Mouse (Mus musculus) liver, embryonic 13.5 days (tissue): Measurements from ENCODE around the gene Slc22a4. TPM values are rescaled to one million over a fixed set of nuclear protein-coding genes. Genes with fewer than 3 reads are reported as not detected.
"Not testable (repeated sequence)": the region's sequence is repeated elsewhere in the genome, so short reads cannot be mapped to it uniquely, and the experiment has no call there.

Experiments used
- ATAC-seq: fragments of 200-750 bp; cut with Nextera tagmentation; 2 replicates; pipeline ENCODE4 v1.8.0; 2017; ENCODE audit warnings: low read depth, mild to moderate bottlenecking, moderate number of reproducible peaks, moderate library complexity
- DNase-seq: peaks from one replicate; pipeline ENCODE4 v3.0.0; 2022
- H3K27ac ChIP-seq: fragments of 300-500 bp; sonication (generic); 2 replicates; pipeline ENCODE4 v1.5.1; 2015; ENCODE audit warnings: moderate library complexity, mild to moderate bottlenecking, inconsistent platforms
- H3K27me3 ChIP-seq: fragments of 300-500 bp; sonication (generic); 2 replicates; pipeline ENCODE4 v1.6.1; 2015; ENCODE audit warnings: mild to moderate bottlenecking, inconsistent platforms
- H3K36me3 ChIP-seq: fragments of 300-500 bp; sonication (generic); 2 replicates; pipeline ENCODE4 v1.6.1; 2015; ENCODE audit warnings: mild to moderate bottlenecking, inconsistent platforms
- H3K4me1 ChIP-seq: fragments of 300-500 bp; sonication (generic); replicated peaks from 2 replicates; pipeline ENCODE4 v1.6.1; 2015; ENCODE audit warnings: inconsistent platforms
- H3K4me2 ChIP-seq: fragments of 300-500 bp; sonication (generic); 2 replicates; pipeline ENCODE4 v1.6.1; 2015; ENCODE audit warnings: inconsistent platforms, mild to moderate bottlenecking, moderate library complexity
- H3K4me3 ChIP-seq: fragments of 300-500 bp; sonication (generic); replicated peaks from 2 replicates; pipeline ENCODE4 v1.5.1; 2015; ENCODE audit warnings: mild to moderate bottlenecking, inconsistent platforms
- H3K9ac ChIP-seq: fragments of 300-500 bp; sonication (generic); 2 replicates; pipeline ENCODE4 v1.6.1; 2015; ENCODE audit warnings: mild to moderate bottlenecking, inconsistent platforms
- H3K9me3 ChIP-seq: fragments of 300-500 bp; sonication (generic); replicated peaks from 2 replicates; pipeline ENCODE4 v1.6.1; 2016; ENCODE audit warnings: inconsistent platforms
- WGBS: fragments of 180-500 bp; shearing (Covaris S2); methylation state at CpG from one replicate; pipeline ENCODE4 v1.1.7; 2015; ENCODE audit not compliant: insufficient replicate concordance; 5-methylcytosine and 5-hydroxymethylcytosine counted together
- polyA plus RNA-seq: library from polyadenylated mRNA; unstranded; fragments of >200 nt; fragmentation: Nextera tagmentation; extraction: Ambion mirVana; gene quantifications from 2 replicates; pipeline ENCODE4 v1.2.1, GENCODE M21; 2015

The Slc22a4 gene
- polyA plus RNA-seq, 1 experiment from 2014 or later: 33.7 TPM

DNA sequence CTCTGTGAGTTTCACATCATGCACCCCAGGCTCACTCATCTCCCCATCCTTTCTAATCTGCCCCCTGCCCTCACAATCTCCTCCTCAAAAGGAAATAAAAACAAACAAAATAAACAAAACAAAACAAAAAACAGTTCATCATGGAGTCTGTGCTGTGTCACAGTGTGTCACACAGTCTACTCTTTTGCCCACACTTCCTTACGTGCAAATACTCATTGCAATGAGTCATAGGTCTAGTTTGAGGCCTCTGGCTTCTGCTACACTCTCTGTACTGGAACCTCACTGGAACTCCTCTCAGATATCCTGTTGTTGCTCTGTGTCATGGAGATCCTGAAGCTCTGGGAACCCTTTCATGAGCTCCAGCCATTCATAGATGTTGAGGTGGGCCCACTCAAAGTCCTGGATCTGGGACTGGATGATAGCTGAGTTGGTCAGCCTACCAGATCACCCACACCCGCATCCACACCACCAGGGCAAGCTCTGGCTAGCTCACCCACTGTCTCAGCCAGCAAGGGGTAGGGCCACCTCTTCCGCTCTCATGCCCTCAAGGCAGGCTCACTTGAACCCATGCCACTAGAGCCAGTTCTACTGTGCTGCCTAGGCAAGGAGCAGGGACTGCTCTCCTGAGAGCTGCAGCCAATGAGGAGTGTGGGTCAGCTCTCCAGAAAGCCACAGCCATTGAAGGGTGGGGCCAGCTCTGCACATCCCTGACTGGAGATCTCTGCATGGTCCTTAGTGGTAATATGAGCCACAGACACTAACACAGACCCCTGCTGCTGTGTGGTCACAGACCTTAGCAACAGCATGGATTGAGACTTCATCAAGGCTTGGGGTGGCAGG is 8.8 kb downstream of the Slc22a4 start:
- peaks cover 59% of the 10 kb centered on the region for H3K4me1 ChIP-seq
- ATAC-seq (peak; percentile 40; the same call in 1 of the 2 replicates), DNase-seq (no peak)
- H3K36me3 ChIP-seq: peaks cover 76% of the 10 kb centered on the region
- H3K9ac ChIP-seq: no peak overlapping the region
- H3K27me3 ChIP-seq: no peaks in the 10 kb centered on the region
- H3K9me3 ChIP-seq: no peaks in the 10 kb centered on the region
- WGBS: 86% methylated on average over 3 of the region's 3 CpGs
- H3K4me3 ChIP-seq: no peak overlapping the region
- 0 out of 2 replicates have a peak overlapping the region, but pooled peaks have one; percentile 6 for H3K4me2 ChIP-seq
- peak overlapping the region; percentile 29 for H3K27ac ChIP-seq

DNA sequence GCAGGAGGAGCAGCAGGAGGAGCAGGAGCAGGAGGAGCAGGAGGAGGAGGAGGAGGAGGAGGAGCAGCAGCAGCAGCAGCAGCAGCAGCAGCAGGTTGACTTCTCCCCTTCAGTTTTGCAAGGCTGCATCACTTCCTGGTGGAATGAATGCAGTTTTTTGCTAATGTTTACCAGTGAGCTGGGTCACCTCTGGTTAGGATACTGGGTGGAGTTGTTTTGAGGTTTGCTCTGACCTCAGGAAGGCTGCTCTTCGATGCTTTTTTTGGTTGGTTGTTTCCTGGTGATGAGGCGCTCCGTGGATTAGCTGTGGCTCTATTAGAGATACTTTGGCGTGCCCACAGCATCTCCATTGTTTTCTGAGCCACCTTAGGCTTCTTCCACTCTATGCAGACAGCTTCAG is 10.3 kb downstream of the Slc22a4 start:
- no peaks in the 10 kb centered on the region for H3K27me3 ChIP-seq
- H3K4me1 ChIP-seq: peaks cover 44% of the 10 kb centered on the region
- no peak overlapping the region for H3K27ac ChIP-seq
- no peak overlapping the region for H3K4me2 ChIP-seq
- H3K9ac ChIP-seq: no peak overlapping the region
- H3K9me3 ChIP-seq: no peaks in the 10 kb centered on the region
- WGBS: 61% methylated on average over 4 of the region's 4 CpGs
- no peak for DNase-seq
- H3K4me3 ChIP-seq: no peak overlapping the region
- ATAC-seq: no peak
- peaks cover 81% of the 10 kb centered on the region for H3K36me3 ChIP-seq

DNA sequence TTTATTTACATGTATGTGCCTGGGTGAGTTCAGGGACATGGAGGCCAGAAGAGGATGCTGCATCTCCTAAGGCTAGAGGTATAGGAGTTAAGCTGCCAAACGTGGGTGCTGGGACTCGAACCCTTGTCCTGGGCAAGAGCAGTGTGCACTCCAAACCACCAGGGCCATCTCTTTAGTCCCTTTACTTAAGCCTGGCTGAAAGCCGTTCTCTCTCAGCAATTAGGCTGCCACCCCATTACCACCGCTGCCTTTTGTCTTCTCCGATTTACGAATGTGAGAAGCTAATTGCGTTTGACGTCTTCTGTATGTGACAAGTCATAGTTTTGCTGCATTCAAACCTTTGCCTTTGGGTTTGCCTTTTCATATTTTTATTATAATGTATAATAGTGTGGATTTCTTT is 11.8 kb downstream of the Slc22a4 start:
- Histone ChIP-seq H3K4me3 (no peak overlapping the region), H3K27me3 (no peaks in the 10 kb centered on the region), H3K9ac (no peak overlapping the region), H3K9me3 (no peaks in the 10 kb centered on the region), H3K4me2 (no peak overlapping the region), H3K27ac (no peak overlapping the region), H3K4me1 (peaks cover 36% of the 10 kb centered on the region), H3K36me3 (peaks cover 81% of the 10 kb centered on the region)
- DNase-seq: no peak
- WGBS: 83% methylated on average over 8 of the region's 8 CpGs
- ATAC-seq: no peak

DNA sequence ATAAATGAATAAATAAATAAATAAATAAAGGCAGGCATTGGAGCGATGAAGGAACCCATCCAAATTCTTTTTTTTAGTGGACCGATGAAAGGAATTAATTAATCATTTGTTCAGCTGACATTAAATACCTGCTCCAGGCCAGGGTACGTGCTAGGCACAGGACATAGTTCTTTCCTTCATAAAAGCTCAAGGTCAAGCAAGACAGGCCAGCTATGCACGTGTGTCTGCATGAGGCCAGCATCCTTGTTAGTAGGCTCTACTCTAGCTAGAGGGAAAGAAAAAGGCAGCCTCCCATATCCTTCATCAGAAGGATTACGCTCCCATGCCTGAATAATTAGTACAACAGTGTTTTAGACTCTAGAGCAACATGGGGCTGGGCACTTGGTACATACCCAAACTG is 14.9 kb downstream of the Slc22a4 start:
- H3K9ac ChIP-seq: no peak overlapping the region
- DNase-seq (no peak), ATAC-seq (no peak)
- peaks cover 85% of the 10 kb centered on the region for H3K36me3 ChIP-seq
- no peaks in the 10 kb centered on the region for H3K27me3 ChIP-seq
- no peak overlapping the region for H3K4me2 ChIP-seq
- no peaks in the 10 kb centered on the region for H3K9me3 ChIP-seq
- no peak overlapping the region for H3K27ac ChIP-seq
- H3K4me1 ChIP-seq: peaks cover 38% of the 10 kb centered on the region
- WGBS: 93% methylated on average over 5 of the region's 5 CpGs
- H3K4me3 ChIP-seq: no peak overlapping the region

DNA sequence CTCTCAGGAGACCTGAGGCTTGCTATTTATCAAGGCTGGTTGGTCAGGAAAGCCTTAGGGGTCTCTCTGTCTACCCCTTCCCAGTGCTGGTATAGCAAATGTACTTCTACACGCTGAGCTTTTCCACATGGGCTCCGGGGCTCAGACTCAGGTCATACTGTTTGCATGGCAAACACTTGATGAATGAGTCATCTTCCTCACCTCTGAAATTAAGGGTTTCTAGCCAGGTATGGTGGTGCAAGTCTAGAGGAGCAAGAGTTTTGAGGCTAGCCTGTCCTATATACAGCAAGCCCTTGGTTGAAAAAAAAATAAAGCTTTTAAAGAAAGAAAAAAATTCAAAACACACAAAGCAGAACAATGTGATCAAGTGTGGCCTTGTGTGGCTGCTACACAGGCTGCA is 16.6 kb downstream of the Slc22a4 start:
- Histone ChIP-seq H3K4me2 (no peak overlapping the region), H3K27ac (no peak overlapping the region), H3K9me3 (no peaks in the 10 kb centered on the region), H3K4me1 (peaks cover 50% of the 10 kb centered on the region), H3K27me3 (no peaks in the 10 kb centered on the region), H3K9ac (no peak overlapping the region), H3K36me3 (peaks cover 87% of the 10 kb centered on the region), H3K4me3 (no peak overlapping the region)
- no peak for DNase-seq
- ATAC-seq: no peak
- WGBS: 91% methylated on average over 2 of the region's 2 CpGs

DNA sequence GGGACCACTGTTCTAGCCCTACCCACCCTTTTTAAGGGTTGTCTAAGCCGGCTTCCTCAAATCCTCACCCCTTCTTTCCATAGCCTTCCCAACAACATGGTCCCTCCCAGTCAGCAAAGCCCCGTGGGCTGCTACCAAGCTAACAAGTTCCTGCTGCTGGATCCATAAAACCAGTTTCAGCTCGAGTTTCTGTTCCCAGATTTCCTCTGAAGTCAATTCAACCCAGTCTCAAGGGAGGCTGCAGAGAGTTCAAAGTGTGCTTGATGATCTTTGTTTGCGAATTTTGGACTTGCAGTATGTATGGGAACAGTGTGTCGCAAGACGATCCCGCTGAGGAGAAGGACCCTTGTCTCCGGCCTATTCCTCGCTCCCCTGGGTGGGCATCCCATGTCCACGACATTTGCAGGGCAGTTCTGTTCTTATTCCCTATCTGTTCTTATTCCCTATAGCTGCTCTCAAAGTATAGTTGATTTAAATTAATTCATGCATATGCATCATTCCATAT is 19.4 kb downstream of the Slc22a4 start:
- DNase-seq (no peak), ATAC-seq (no peak)
- peaks cover 82% of the 10 kb centered on the region for H3K36me3 ChIP-seq

DNA sequence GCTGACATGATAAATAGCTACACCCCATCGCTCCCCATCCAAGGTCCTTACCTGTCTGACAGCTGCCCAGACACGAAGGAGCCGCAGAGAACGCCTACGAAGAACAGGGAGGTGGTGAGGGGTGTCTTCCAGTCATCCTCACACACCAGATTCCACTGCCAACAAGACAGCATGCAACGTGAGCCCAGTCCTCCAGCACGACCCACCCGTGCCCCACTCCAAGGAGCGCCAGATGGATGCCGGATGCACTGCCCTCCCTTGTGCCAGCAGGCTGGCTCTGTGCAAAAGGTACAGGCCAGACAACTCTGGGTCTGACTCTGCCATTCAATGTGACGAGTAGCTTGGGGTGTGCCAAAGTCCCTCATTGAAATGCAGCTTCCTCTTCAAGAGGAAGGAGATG is 20.2 kb downstream of the Slc22a4 start:
- peak overlapping the region; percentile 70 for H3K4me2 ChIP-seq
- WGBS: 86% methylated on average over 11 of the region's 11 CpGs
- H3K4me3 ChIP-seq: no peak overlapping the region
- H3K27me3 ChIP-seq: no peaks in the 10 kb centered on the region
- H3K9ac ChIP-seq: peak overlapping the region; percentile 57; the same call in 1 of the 2 replicates
- peaks cover 84% of the 10 kb centered on the region for H3K4me1 ChIP-seq
- ATAC-seq (no peak), DNase-seq (no peak)
- peak overlapping the region; percentile 97 for H3K27ac ChIP-seq
- no peaks in the 10 kb centered on the region for H3K9me3 ChIP-seq
- H3K36me3 ChIP-seq: peaks cover 83% of the 10 kb centered on the region

More for the DNA sequence above, 19.4 kb downstream of the Slc22a4 start:
- peaks cover 76% of the 10 kb centered on the region for H3K4me1 ChIP-seq
- no peak overlapping the region for H3K4me3 ChIP-seq
- WGBS: 83% methylated on average over 10 of the region's 10 CpGs
- H3K27ac ChIP-seq: 0 out of 2 replicates have a peak overlapping the region, but pooled peaks have one; percentile 97
- no peak overlapping the region for H3K4me2 ChIP-seq
- H3K9me3 ChIP-seq: no peaks in the 10 kb centered on the region
- 0 out of 2 replicates have a peak overlapping the region, but pooled peaks have one; percentile 10 for H3K9ac ChIP-seq
- no peaks in the 10 kb centered on the region for H3K27me3 ChIP-seq

DNA sequence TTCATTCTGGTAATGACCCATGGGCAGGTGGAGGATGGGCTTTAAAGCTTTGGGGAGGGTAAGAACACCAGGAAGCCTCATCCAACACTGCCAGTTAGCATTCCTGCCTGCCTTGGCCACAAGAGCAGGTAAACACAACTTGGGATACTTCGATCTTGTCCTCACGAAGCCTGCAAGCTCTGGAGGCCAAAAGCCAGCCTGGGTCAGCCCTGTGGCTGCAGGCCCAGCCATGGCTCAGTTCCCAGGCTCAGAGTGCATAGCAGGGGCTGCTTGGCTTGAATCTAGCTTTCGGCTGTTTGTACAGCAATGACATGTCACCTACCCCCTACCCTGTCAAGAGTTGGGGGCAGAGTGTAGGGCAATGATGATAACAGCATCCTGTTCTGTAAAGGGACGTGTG is 21.0 kb downstream of the Slc22a4 start:
- DNase-seq (no peak), ATAC-seq (no peak)
- Histone ChIP-seq H3K9ac (peak overlapping the region; percentile 57), H3K4me1 (peaks cover 84% of the 10 kb centered on the region), H3K4me2 (peak overlapping the region; percentile 70), H3K27ac (peak overlapping the region; percentile 97), H3K9me3 (no peaks in the 10 kb centered on the region), H3K27me3 (no peaks in the 10 kb centered on the region), H3K4me3 (peak overlapping the region; percentile 4), H3K36me3 (peaks cover 83% of the 10 kb centered on the region)
- 77% methylated on average over 4 of the region's 4 CpGs for WGBS

DNA sequence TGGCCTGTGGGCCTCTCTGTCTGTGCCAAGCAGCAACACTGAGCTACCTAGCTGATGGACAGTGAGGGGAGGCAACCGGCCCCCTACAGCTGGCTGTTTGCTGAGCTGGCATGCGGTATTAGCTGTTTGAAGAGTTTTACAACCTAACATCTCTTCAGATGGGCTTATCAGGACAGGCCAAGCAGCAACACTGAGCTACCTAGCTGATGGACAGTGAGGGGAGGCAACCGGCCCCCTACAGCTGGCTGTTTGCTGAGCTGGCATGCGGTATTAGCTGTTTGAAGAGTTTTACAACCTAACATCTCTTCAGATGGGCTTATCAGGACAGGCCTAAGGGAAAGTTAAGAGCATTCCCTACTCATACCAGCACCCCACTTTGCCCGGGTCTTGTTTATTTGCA is 21.5 kb downstream of the Slc22a4 start:
- peak overlapping the region; percentile 97 for H3K27ac ChIP-seq
- WGBS: 13% methylated on average over 5 of the region's 5 CpGs
- not testable (repeated sequence) for DNase-seq, H3K9me3 ChIP-seq, H3K27me3 ChIP-seq
- peaks cover 84% of the 10 kb centered on the region for H3K4me1 ChIP-seq
- peak overlapping the region; percentile 70 for H3K4me2 ChIP-seq
- peak overlapping the region; percentile 4; the same call in 1 of the 2 replicates for H3K4me3 ChIP-seq
- ATAC-seq: peak; percentile 67
- peaks cover 81% of the 10 kb centered on the region for H3K36me3 ChIP-seq
- H3K9ac ChIP-seq: peak overlapping the region; percentile 69

DNA sequence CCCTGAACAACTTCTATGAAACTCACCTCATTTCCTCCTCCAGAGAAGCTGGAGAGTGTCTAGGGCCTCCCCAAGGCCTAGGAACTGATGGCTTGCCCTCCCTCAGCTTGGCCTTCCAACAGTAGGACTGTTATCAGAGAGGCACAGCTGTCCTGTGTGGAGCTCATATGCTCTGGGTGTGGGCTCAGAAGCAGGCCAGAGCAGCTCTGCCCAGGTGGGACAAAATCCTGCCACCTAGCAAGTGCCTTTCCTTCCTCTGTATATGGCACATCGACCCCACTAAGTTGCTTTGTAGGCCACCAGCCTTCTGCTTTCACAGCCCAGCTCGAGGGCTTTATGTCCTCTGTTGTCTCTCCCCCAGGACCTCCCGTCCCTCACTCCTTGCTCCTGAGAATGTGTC is 23.2 kb downstream of the Slc22a4 start:
- peak overlapping the region; percentile 69 for H3K9ac ChIP-seq
- peak overlapping the region; percentile 70 for H3K4me2 ChIP-seq
- ATAC-seq (peak; percentile 99), DNase-seq (peak; percentile 85)
- H3K27me3 ChIP-seq: no peaks in the 10 kb centered on the region
- peaks cover 82% of the 10 kb centered on the region for H3K36me3 ChIP-seq
- H3K27ac ChIP-seq: peak overlapping the region; percentile 97
- no peaks in the 10 kb centered on the region for H3K9me3 ChIP-seq
- H3K4me3 ChIP-seq: peak overlapping the region; percentile 44
- H3K4me1 ChIP-seq: peaks cover 76% of the 10 kb centered on the region
- 30% methylated on average over 3 of the region's 3 CpGs for WGBS

DNA sequence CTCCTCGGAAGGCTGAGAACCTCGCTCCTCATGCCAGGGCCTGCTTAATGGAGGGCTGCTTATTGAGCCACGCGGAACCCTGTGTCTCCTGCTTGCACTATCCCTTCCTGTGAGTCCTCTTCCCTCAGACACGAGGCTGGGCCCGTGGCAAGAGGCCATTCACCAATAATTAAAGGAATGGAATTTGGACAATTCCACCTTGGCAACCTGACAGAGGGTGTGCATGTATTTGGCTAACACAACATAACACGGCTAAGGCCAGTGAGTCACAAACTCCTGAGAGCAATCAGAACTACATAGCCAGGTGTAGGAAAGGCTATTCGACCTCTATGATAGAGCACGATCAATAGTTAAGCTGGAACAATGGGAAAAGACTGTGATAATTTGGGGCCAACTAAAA is 23.7 kb downstream of the Slc22a4 start:
- peak overlapping the region; percentile 65 for H3K9ac ChIP-seq
- WGBS: 68% methylated on average over 9 of the region's 9 CpGs
- DNase-seq (no peak), ATAC-seq (no peak)
- H3K4me2 ChIP-seq: peak overlapping the region; percentile 70
- H3K9me3 ChIP-seq: no peaks in the 10 kb centered on the region
- peaks cover 83% of the 10 kb centered on the region for H3K36me3 ChIP-seq
- peaks cover 71% of the 10 kb centered on the region for H3K4me1 ChIP-seq
- no peaks in the 10 kb centered on the region for H3K27me3 ChIP-seq
- H3K4me3 ChIP-seq: peak overlapping the region; percentile 1; the same call in 1 of the 2 replicates
- H3K27ac ChIP-seq: peak overlapping the region; percentile 97
